Mouse (Mus musculus) spleen, adult 10 weeks (tissue): ENCODE measurements around the gene 4930474N05Rik. TPM values are rescaled to one million over a fixed set of nuclear protein-coding genes. Genes with fewer than 3 reads are reported as not detected.

Experiments
- polyA plus RNA-seq: library from polyadenylated mRNA; stranded (reverse); fragments of 350-450 nt; fragmentation: Illumina TruSeq; extraction: RNeasy Lipid Tissue Mini Kit (QIAGEN cat#74804); gene quantifications from one replicate; pipeline ENCODE4 v1.2.3, GENCODE M21; 2015; ENCODE audit warnings: low replicate concordance; ENCODE audit not compliant: insufficient read depth

The 4930474N05Rik gene
- polyA plus RNA-seq, result not detected

GRCm38 (mm10) chr14:36094617-36095016 is at the start of gene 4930474N05Rik:
Gene 4930474N05Rik, plus strand, starts transcription at chr14:36094917.

